Mouse (Mus musculus) MEL (cell line): Measurements from ENCODE around the gene Smarcd2. TPM values are rescaled to one million over a fixed set of nuclear protein-coding genes. Genes with fewer than 3 reads are reported as not detected.

Experiments used
- DNase-seq: peaks from one replicate; pipeline ENCODE4 v3.0.0; 2011; ENCODE audit warnings: low read depth, low spot score
- H3K27ac ChIP-seq: 2 replicates; pipeline ENCODE4 v1.5.1; 2012; ENCODE audit warnings: low read depth, mild to moderate bottlenecking, control low read depth, low read length, moderate library complexity; ENCODE audit not compliant: control insufficient read depth
- H3K27me3 ChIP-seq, 2 experiments: fragments of 150-350 bp in 1 of 2; sonication (generic) in 1 of 2; 2 replicates each; pipeline ENCODE4 v1.6.1; 2012; ENCODE audit warnings: low read length in 2 of 2, mild to moderate bottlenecking in 2 of 2, improper control_type of control experiment in 1 of 2, moderate library complexity in 1 of 2; ENCODE audit not compliant: insufficient read depth in 2 of 2, control insufficient read depth in 1 of 2
- H3K36me3 ChIP-seq, 2 experiments: 2 replicates each; pipeline ENCODE4 v1.6.1; 2012 to 2014; ENCODE audit warnings: low read length in 2 of 2, improper control_type of control experiment in 1 of 2, inconsistent platforms in 1 of 2, mild to moderate bottlenecking in 1 of 2; ENCODE audit not compliant: insufficient read depth in 2 of 2, control insufficient read depth in 1 of 2
- H3K4me1 ChIP-seq, 2 experiments: fragments of 150-350 bp in 1 of 2; sonication (generic) in 1 of 2; 2 replicates each; pipeline ENCODE4 v1.6.1; 2012; ENCODE audit warnings: low read length in 2 of 2, improper control_type of control experiment in 1 of 2, mild to moderate bottlenecking in 1 of 2; ENCODE audit not compliant: insufficient read depth in 2 of 2, control insufficient read depth in 1 of 2
- H3K4me3 ChIP-seq, 2 experiments: fragments of 150-350 bp in 1 of 2; sonication (generic) in 1 of 2; 2 replicates each; pipeline ENCODE4 v1.5.1; 2012; ENCODE audit warnings: low read depth in 2 of 2, low read length in 2 of 2, mild to moderate bottlenecking in 2 of 2, moderate library complexity in 2 of 2, control low read depth in 1 of 2, improper control_type of control experiment in 1 of 2; ENCODE audit not compliant: control insufficient read depth in 1 of 2, insufficient read depth in 1 of 2
- H3K79me2 ChIP-seq: 2 replicates; pipeline ENCODE4 v1.6.1; 2012; ENCODE audit warnings: mild to moderate bottlenecking, low read length, moderate library complexity; ENCODE audit not compliant: control insufficient read depth, poor library complexity, insufficient read depth
- H3K9ac ChIP-seq: 2 replicates; pipeline ENCODE4 v1.6.1; 2012; ENCODE audit warnings: low read depth, mild to moderate bottlenecking, control low read depth, low read length, moderate library complexity; ENCODE audit not compliant: control insufficient read depth, poor library complexity, severe bottlenecking
- H3K9me3 ChIP-seq: fragments of 150-350 bp; sonication (generic); replicated peaks from 2 replicates; pipeline ENCODE4 v1.6.1; 2012; ENCODE audit warnings: mild to moderate bottlenecking, low read length, improper control_type of control experiment, moderate library complexity; ENCODE audit not compliant: insufficient read depth
- CHD1 ChIP-seq: IDR thresholded peaks from 2 replicates; pipeline ENCODE4 v1.6.1; 2012; ENCODE audit warnings: low read depth, mild to moderate bottlenecking, inconsistent platforms, low read length, improper control_type of control experiment
- ELF1 ChIP-seq: IDR thresholded peaks from 2 replicates; pipeline ENCODE4 v1.6.1; 2014; ENCODE audit warnings: low read depth, mild to moderate bottlenecking, inconsistent platforms, low read length, improper control_type of control experiment, moderate library complexity
- HCFC1 ChIP-seq: IDR thresholded peaks from 2 replicates; pipeline ENCODE4 v1.6.1; 2012; ENCODE audit warnings: low read depth, mild to moderate bottlenecking, inconsistent platforms, low read length, improper control_type of control experiment, moderate library complexity
- JUND ChIP-seq: IDR thresholded peaks from 2 replicates; pipeline ENCODE4 v1.6.1; 2011; ENCODE audit warnings: low read depth, mild to moderate bottlenecking, improper control_type of control experiment, low read length
- MAZ ChIP-seq: IDR thresholded peaks from 2 replicates; pipeline ENCODE4 v1.6.1; 2012; ENCODE audit warnings: low read depth, mild to moderate bottlenecking, inconsistent platforms, low read length, improper control_type of control experiment
- NRF1 ChIP-seq: IDR thresholded peaks from 2 replicates; pipeline ENCODE4 v1.6.1; 2014; ENCODE audit warnings: low read depth, mild to moderate bottlenecking, inconsistent platforms, low read length, improper control_type of control experiment, moderate library complexity; ENCODE audit not compliant: poor library complexity, insufficient read depth, severe bottlenecking
- POLR2A ChIP-seq, 2 experiments: IDR thresholded peaks; 2 replicates each; pipeline ENCODE4 v1.6.1; 2011 to 2012; ENCODE audit warnings: low read length in 2 of 2, mild to moderate bottlenecking in 2 of 2, control low read depth in 1 of 2, improper control_type of control experiment in 1 of 2, low read depth in 1 of 2, moderate library complexity in 1 of 2; ENCODE audit not compliant: control insufficient read depth in 1 of 2, insufficient read depth in 1 of 2, poor library complexity in 1 of 2
- POLR2AphosphoS2 ChIP-seq: IDR thresholded peaks from 2 replicates; pipeline ENCODE4 v1.6.1; 2011; ENCODE audit warnings: low read length, improper control_type of control experiment
- RCOR1 ChIP-seq: IDR thresholded peaks from 2 replicates; pipeline ENCODE4 v1.6.1; 2012; ENCODE audit warnings: low read depth, mild to moderate bottlenecking, inconsistent platforms, low read length, improper control_type of control experiment
- SIN3A ChIP-seq: IDR thresholded peaks from 2 replicates; pipeline ENCODE4 v1.6.1; 2012; ENCODE audit warnings: low read length, improper control_type of control experiment, inconsistent platforms
- SMC3 ChIP-seq: IDR thresholded peaks from 2 replicates; pipeline ENCODE4 v1.6.1; 2011; ENCODE audit warnings: low read depth, low read length, improper control_type of control experiment
- UBTF ChIP-seq: IDR thresholded peaks from 2 replicates; pipeline ENCODE4 v1.6.1; 2012; ENCODE audit warnings: low read depth, mild to moderate bottlenecking, inconsistent platforms, low read length, improper control_type of control experiment, moderate library complexity, borderline replicate concordance; ENCODE audit not compliant: insufficient read depth
- ZC3H11A ChIP-seq: IDR thresholded peaks from 2 replicates; pipeline ENCODE4 v1.6.1; 2012; ENCODE audit warnings: low read depth, mild to moderate bottlenecking, inconsistent platforms, low read length, improper control_type of control experiment
- ZMIZ1 ChIP-seq: IDR thresholded peaks from 2 replicates; pipeline ENCODE4 v1.6.1; 2012; ENCODE audit warnings: low read depth, mild to moderate bottlenecking, inconsistent platforms, low read length, improper control_type of control experiment, moderate library complexity
- polyA plus RNA-seq, 2 experiments: library from polyadenylated mRNA; stranded (reverse) in 1 of 2; unstranded in 1 of 2; fragments of >175 nt in 1 of 2; fragments of >200 nt in 1 of 2; gene quantifications; 2 replicates each; pipeline versions ENCODE4 v1.2.1 to v1.2.4; 2012; ENCODE audit warnings: low replicate concordance in 2 of 2, low read depth in 1 of 2; ENCODE audit not compliant: insufficient read length in 2 of 2, insufficient read depth in 1 of 2, missing spikeins in 1 of 2
- total RNA-seq: library from RNA; depleted of rRNA; stranded (reverse); fragments of 300-350 nt; gene quantifications from 2 replicates; pipeline ENCODE4 v1.2.3, GENCODE M21; 2012

Smarcd2 gene
- total and polyA plus RNA-seq, 3 experiments, result 123 to 131 TPM; not detected in 1

DNA sequence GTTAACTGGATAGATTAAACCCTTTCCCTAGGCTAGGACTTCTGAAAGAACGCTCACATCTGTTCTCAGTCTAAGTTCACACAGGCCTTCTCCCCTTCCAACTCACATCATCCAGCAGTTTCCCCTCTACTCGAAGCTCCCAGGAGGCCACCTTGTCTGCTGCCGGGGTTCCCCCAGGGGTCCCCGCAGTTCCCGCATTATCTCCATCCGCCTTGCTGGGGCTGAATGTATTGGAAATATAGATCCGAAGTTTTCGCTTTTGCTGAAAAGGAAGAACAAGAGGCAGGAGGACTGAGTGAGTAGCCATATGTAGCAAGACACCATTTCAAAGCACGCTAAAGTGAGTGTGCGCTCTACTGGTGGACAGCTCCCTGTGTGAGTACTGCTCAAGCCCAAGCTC lies 6.3 kb downstream of the Smarcd2 start:
- Histone ChIP-seq H3K79me2 (peaks cover 27% of the 10 kb centered on the region), H3K9me3 (no peaks in the 10 kb centered on the region), H3K4me3 (no peak overlapping the region), H3K9ac (no peak overlapping the region), H3K27me3 (no peaks in the 10 kb centered on the region), H3K36me3 (peaks cover 13 to 33% of the 10 kb centered on the region in 2 experiments), H3K27ac (no peak overlapping the region), H3K4me1 (peaks cover 0 to 21% of the 10 kb centered on the region in 2 experiments; a peak in 3 of 4 replicates)
- TF ChIP-seq HCFC1, result no peak
- TF ChIP-seq NRF1, result no peak
- 0 out of 4 replicates have a peak, but pooled peaks of 1 of the 2 experiments have one; percentile 3 for TF ChIP-seq POLR2A (IDR thresholded peaks at IDR 0.05; ENCODE audit: control insufficient read depth in 1 of 2, insufficient read depth in 1 of 2, low read depth in 1 of 2, low read length in 2 of 2, poor library complexity in 1 of 2)
- TF ChIP-seq CHD1, result no peak
- TF ChIP-seq POLR2AphosphoS2, result no peak
- no peak for TF ChIP-seq RCOR1
- TF ChIP-seq MAZ, result no peak
- DNase-seq, result no peak

DNA sequence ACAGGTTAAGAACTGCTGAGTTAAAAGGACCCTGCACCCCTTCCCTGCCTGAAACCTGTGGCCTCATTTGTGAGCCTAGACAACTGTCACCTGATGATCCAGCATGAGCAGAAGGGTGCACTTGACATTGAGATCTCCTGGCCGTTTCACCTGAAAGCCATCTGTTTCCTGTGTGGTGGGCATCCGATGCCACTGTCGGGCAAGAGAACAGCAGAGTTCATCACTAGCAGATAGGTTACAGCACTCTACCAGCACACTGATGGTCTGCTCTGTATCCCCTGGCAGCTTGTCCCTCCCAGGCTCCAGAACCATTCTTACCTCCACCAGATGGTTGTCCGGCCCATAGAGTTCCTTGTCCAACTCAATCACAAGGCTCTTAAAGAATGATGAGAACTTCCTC lies 7.2 kb downstream of the Smarcd2 start:
- no peak overlapping the region for H3K27ac ChIP-seq
- H3K36me3 ChIP-seq, result peaks cover 6 to 33% of the 10 kb centered on the region in 2 experiments
- no peaks in the 10 kb centered on the region for H3K9me3 ChIP-seq
- no peak for DNase-seq
- peaks cover 0 to 15% of the 10 kb centered on the region in 2 experiments; a peak in 2 of 4 replicates for H3K4me1 ChIP-seq
- no peaks in the 10 kb centered on the region for H3K27me3 ChIP-seq
- H3K4me3 ChIP-seq, result no peak overlapping the region
- no peak overlapping the region for H3K9ac ChIP-seq
- no peak for TF ChIP-seq POLR2A (IDR thresholded peaks at IDR 0.05; ENCODE audit: control insufficient read depth in 1 of 2, insufficient read depth in 1 of 2, low read depth in 1 of 2, low read length in 2 of 2, poor library complexity in 1 of 2)
- TF ChIP-seq JUND, result no peak
- TF ChIP-seq UBTF, result no peak
- no peak for TF ChIP-seq ZMIZ1
- no peak for TF ChIP-seq MAZ
- peaks cover 19% of the 10 kb centered on the region for H3K79me2 ChIP-seq

DNA sequence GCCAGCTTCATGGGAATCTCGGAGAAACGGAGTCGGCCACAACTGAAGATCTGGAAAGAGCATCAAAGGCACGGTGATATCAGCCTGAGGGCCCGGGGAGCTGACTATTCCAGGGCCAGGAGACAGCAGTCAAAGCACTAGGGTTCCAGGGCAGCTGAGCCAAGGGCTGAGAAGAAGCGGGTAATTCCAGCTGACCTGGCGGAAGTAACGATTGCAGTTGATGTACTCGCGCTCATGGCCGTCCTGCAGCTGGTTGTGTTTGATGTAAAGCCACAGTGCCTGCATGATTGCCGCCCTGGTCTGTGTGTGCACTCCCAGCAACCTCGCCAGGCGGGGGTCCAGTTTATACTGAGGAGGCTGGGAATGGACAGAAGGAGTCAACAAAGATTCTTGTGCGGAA lies 7.8 kb downstream of the Smarcd2 start:
- H3K27me3 ChIP-seq, result no peaks in the 10 kb centered on the region
- H3K9ac ChIP-seq, result no peak overlapping the region
- TF ChIP-seq CHD1, result no peak
- no peak for TF ChIP-seq SIN3A
- TF ChIP-seq ZC3H11A, result no peak
- TF ChIP-seq SMC3, result no peak
- no peak for TF ChIP-seq ELF1
- no peaks in the 10 kb centered on the region for H3K9me3 ChIP-seq
- H3K4me3 ChIP-seq, result no peak overlapping the region
- peaks cover 0 to 9% of the 10 kb centered on the region in 2 experiments; a peak in 1 of 4 replicates for H3K4me1 ChIP-seq
- H3K79me2 ChIP-seq, result peaks cover 13% of the 10 kb centered on the region
- DNase-seq, result no peak
- peaks cover 3 to 33% of the 10 kb centered on the region in 2 experiments for H3K36me3 ChIP-seq
- no peak overlapping the region for H3K27ac ChIP-seq
